Mouse (Mus musculus): ENCODE data around the gene Cnp. TPM values are rescaled to one million over a fixed set of nuclear protein-coding genes. Genes with fewer than 3 reads are reported as not detected.
"Not testable (repeated sequence)": the region's sequence is repeated elsewhere in the genome, so short reads cannot be mapped to it uniquely, and the experiment has no call there.

Gene Cnp
- polyA plus RNA-seq, 1 experiment: 13.5 TPM

DNA sequence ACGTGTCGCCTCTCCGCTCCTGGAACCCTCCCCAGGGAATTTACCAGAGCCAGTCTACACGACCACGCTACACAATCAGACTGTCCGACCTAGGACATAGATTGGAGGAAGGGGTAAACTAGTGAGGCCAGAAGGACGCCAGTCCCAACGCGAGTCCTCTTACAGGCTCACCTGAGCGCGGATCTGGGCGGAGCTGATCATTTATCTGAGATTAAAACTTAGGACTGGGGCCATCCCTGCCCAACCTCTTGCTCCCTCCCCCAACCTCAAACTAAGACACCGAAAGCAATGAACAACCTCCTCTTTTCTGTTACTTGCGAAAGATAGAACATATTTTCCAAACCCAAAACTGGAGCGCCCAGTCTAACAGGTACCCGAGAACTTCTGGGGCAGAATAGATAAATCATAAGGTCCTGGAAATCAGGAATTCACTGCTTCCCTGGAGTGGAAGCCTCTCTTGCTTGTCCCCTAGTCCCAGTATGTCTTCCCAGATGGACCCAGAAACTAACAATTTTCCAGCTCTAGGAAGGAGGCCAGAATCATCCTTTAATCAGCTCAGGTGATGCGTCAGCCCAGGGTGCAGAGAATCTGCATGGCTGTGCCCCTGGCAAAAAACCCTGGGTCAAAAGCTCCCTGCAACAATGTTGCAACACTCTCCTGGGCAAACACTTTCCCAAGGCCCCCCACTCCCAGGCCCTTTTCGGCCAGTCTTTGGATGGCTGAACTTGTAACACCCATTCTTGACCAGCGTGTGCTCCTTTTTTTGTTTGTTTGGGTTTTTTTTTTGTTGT, 46.1 kb upstream of the Cnp start:
- H3K27ac ChIP-seq (ENCODE audit: insufficient read depth, low read depth, low read length): peak overlapping the region; percentile 63
- no peaks in the 10 kb centered on the region for H3K36me3 ChIP-seq (ENCODE audit: control insufficient read depth, insufficient read depth, low read length)
- TF ChIP-seq CTCF (conservative IDR thresholded peaks at IDR 0.05; ENCODE audit: insufficient read depth, insufficient read length, low read depth, low read length): no peak
- TF ChIP-seq POLR2A (IDR thresholded peaks at IDR 0.05; ENCODE audit: low read depth, low read length): no peak
- no peaks in the 10 kb centered on the region for H3K27me3 ChIP-seq (replicated peaks; ENCODE audit: control insufficient read depth, insufficient read depth, low read length)
- no peak for DNase-seq
- 36% methylated on average over 19 of the region's 19 CpGs for WGBS
- H3K4me1 ChIP-seq (ENCODE audit: control insufficient read depth, insufficient read depth, low read length): peaks cover 12% of the 10 kb centered on the region; the same call in 1 of the 2 replicates
- H3K4me3 ChIP-seq (ENCODE audit: insufficient read depth, low read depth, low read length): peak overlapping the region; percentile 59

DNA sequence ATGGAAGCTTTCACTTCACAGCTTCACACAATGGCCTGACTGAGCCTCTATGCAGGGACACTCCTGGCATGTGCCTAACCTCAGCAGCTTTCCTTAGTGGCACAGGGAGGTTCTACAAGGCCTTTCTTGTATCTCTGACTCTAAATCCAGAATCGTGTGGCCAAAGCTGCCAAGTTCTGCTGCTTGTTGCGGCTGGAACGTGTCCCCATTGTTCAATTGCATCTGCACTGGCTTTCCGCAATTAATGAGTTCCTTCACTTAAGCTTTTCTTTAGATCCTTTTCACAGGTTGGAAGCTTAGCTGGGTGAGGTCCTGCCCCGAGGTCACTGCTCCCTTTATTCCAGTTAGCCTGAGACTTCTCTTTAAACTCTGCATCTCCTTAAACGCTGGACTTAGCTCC, 40.8 kb upstream of the Cnp start:
- Histone ChIP-seq H3K4me3 (ENCODE audit: insufficient read depth, low read depth, low read length) (no peak overlapping the region), H3K36me3 (ENCODE audit: control insufficient read depth, insufficient read depth, low read length) (no peaks in the 10 kb centered on the region), H3K4me1 (ENCODE audit: control insufficient read depth, insufficient read depth, low read length) (no peaks in the 10 kb centered on the region), H3K27me3 (replicated peaks; ENCODE audit: control insufficient read depth, insufficient read depth, low read length) (no peaks in the 10 kb centered on the region), H3K27ac (ENCODE audit: insufficient read depth, low read depth, low read length) (no peak overlapping the region)
- WGBS: 82% methylated on average over 6 of the region's 6 CpGs
- TF ChIP-seq POLR2A (IDR thresholded peaks at IDR 0.05; ENCODE audit: low read depth, low read length) (no peak), CTCF (conservative IDR thresholded peaks at IDR 0.05; ENCODE audit: insufficient read depth, insufficient read length, low read depth, low read length) (no peak)
- no peak for DNase-seq

DNA sequence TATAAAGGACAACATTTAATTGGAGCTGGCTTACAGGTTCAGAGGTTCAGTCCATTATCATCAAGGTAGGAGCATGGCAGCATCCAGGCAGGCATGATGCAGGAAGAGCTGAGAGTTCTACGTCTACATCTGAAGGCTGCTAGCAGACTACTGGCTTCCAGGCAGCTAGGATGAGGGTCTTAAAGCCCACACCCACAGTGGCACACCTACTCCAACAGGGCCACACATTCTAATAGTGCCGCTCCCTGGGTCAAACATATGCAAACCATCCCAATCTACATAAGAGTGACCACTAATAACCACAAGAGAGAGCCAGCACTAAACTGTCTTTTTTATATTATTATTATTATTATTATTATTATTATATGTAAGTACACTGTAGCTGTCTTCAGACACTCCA, 40.3 kb upstream of the Cnp start:
- H3K4me1 ChIP-seq (ENCODE audit: control insufficient read depth, insufficient read depth, low read length); H3K4me3 ChIP-seq (ENCODE audit: insufficient read depth, low read depth, low read length); H3K27ac ChIP-seq (ENCODE audit: insufficient read depth, low read depth, low read length); H3K27me3 ChIP-seq (replicated peaks; ENCODE audit: control insufficient read depth, insufficient read depth, low read length); DNase-seq; H3K36me3 ChIP-seq (ENCODE audit: control insufficient read depth, insufficient read depth, low read length): not testable (repeated sequence)
- 90% methylated on average over 2 of the region's 2 CpGs for WGBS

DNA sequence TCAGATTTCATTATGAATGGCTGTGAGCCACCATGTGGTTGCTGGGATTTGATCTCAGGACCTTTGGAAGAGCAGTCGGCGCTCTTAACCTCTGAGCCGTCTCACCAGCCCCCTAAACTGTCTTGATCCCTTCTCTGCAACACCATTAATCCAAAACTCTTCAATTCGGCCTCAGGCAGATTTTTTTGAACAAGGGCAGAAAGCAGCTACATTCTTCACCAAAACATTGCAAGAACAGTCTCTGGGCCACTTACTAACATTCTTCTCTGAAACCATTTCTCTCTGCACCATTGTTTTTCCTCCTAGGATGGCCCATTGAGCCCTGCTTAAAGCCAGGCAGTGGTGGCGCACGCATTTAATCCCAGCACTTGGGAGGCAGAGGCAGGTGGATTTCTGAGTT, 39.9 kb upstream of the Cnp start:
- H3K27me3 ChIP-seq (replicated peaks; ENCODE audit: control insufficient read depth, insufficient read depth, low read length); DNase-seq; H3K4me1 ChIP-seq (ENCODE audit: control insufficient read depth, insufficient read depth, low read length); H3K27ac ChIP-seq (ENCODE audit: insufficient read depth, low read depth, low read length); H3K4me3 ChIP-seq (ENCODE audit: insufficient read depth, low read depth, low read length); H3K36me3 ChIP-seq (ENCODE audit: control insufficient read depth, insufficient read depth, low read length): not testable (repeated sequence)
- WGBS: 87% methylated on average over 6 of the region's 6 CpGs

DNA sequence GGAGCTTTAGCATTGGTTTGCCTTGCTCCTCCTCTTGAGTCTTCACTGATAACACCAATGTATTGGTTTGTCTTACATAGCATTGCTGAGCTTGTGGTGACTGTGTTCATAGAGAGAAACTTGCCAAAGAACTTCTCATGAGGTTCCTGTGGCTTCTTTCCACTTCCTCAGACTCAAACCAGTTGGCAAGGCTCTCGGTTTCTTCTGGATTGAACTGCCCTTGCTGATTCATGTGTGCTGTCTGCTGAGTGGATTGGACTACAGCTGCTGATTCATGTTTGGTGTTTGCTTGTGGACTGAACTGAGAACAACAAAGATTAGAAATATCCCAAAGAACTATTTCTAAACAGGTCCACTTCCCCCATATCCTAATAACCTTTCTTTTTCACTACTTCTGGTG, 38.7 kb upstream of the Cnp start:
- Histone ChIP-seq H3K27me3 (replicated peaks; ENCODE audit: control insufficient read depth, insufficient read depth, low read length) (no peaks in the 10 kb centered on the region), H3K4me1 (ENCODE audit: control insufficient read depth, insufficient read depth, low read length) (no peaks in the 10 kb centered on the region), H3K4me3 (ENCODE audit: insufficient read depth, low read depth, low read length) (no peak overlapping the region), H3K27ac (ENCODE audit: insufficient read depth, low read depth, low read length) (no peak overlapping the region), H3K36me3 (ENCODE audit: control insufficient read depth, insufficient read depth, low read length) (no peaks in the 10 kb centered on the region)
- no peak for TF ChIP-seq CTCF (conservative IDR thresholded peaks at IDR 0.05; ENCODE audit: insufficient read depth, insufficient read length, low read depth, low read length)
- TF ChIP-seq POLR2A (IDR thresholded peaks at IDR 0.05; ENCODE audit: low read depth, low read length): no peak
- no peak for DNase-seq
- WGBS: 79% methylated on average over 1 of the region's 1 CpGs

DNA sequence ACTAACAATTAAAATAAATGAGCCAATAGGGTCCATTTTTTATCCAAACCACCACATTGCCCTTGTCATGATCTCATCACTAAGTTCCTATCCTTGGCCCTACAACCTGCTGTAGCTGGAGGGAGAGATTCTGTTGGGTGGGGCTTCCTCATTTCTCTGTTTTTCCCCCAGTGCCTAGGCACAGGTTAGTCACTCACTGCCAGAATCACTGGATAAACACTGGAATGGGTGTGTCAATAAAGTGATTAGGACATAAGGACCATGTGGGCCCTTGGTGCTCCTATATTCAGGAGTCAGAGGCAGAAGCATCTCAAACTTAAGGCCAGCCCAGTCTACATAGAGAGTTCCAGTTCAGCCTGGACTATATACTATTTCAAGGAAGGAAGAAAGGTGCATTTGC, 38.2 kb upstream of the Cnp start:
- Histone ChIP-seq H3K36me3 (ENCODE audit: control insufficient read depth, insufficient read depth, low read length) (no peaks in the 10 kb centered on the region), H3K4me1 (ENCODE audit: control insufficient read depth, insufficient read depth, low read length) (no peaks in the 10 kb centered on the region), H3K27me3 (replicated peaks; ENCODE audit: control insufficient read depth, insufficient read depth, low read length) (no peaks in the 10 kb centered on the region), H3K4me3 (ENCODE audit: insufficient read depth, low read depth, low read length) (no peak overlapping the region), H3K27ac (ENCODE audit: insufficient read depth, low read depth, low read length) (no peak overlapping the region)
- TF ChIP-seq POLR2A (IDR thresholded peaks at IDR 0.05; ENCODE audit: low read depth, low read length) (no peak), CTCF (conservative IDR thresholded peaks at IDR 0.05; ENCODE audit: insufficient read depth, insufficient read length, low read depth, low read length) (no peak)
- DNase-seq: no peak

DNA sequence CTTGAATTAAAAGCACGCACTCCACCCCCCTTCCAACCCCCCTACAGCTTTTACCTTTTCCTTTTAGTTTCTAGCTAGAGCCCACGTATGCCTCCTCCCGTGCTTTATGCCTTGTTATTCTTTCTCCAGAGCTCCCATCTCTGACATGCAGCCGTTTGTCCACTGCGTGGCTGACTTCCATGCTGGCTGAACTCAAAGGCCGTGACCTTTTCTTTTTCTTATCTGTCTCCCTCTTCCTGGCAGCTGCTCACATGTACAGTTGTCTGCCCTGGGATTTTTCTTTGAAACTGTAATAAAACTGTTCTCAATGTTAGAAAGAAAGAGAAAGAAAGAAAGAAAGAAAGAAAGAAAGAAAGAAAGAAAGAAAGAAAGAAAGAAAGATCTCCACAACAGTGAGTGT, 33.7 kb upstream of the Cnp start:
- H3K36me3 ChIP-seq (ENCODE audit: control insufficient read depth, insufficient read depth, low read length): no peaks in the 10 kb centered on the region
- DNase-seq: no peak
- no peak overlapping the region for H3K4me3 ChIP-seq (ENCODE audit: insufficient read depth, low read depth, low read length)
- peaks cover 4% of the 10 kb centered on the region; the same call in 1 of the 2 replicates for H3K4me1 ChIP-seq (ENCODE audit: control insufficient read depth, insufficient read depth, low read length)
- 50% methylated on average over 6 of the region's 6 CpGs for WGBS
- no peak overlapping the region for H3K27ac ChIP-seq (ENCODE audit: insufficient read depth, low read depth, low read length)
- TF ChIP-seq CTCF (conservative IDR thresholded peaks at IDR 0.05; ENCODE audit: insufficient read depth, insufficient read length, low read depth, low read length) (no peak), POLR2A (IDR thresholded peaks at IDR 0.05; ENCODE audit: low read depth, low read length) (no peak)
- H3K27me3 ChIP-seq (replicated peaks; ENCODE audit: control insufficient read depth, insufficient read depth, low read length): no peaks in the 10 kb centered on the region

DNA sequence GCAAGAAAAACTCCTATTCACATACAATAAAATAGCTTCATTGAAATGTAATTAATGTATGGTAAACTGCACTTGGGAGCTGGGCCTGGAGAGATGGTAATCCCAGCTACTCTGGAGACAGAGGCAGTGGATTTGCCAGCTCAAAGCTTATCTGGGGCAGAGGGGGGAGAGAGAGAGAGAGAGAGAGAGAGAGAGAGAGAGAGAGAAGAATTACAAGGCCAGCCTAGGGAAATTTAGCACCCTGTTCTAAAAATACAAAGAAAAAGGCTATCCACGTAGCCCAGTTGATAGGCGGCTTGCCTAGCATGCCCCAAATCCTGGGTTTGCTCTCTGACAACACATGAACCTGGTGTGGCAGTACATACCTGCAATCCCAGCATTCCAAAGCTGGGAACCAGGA, 33.1 kb upstream of the Cnp start:
- no peak for TF ChIP-seq CTCF (conservative IDR thresholded peaks at IDR 0.05; ENCODE audit: insufficient read depth, insufficient read length, low read depth, low read length)
- TF ChIP-seq POLR2A (IDR thresholded peaks at IDR 0.05; ENCODE audit: low read depth, low read length): no peak
- 91% methylated on average over 2 of the region's 2 CpGs for WGBS
- Histone ChIP-seq H3K27ac (ENCODE audit: insufficient read depth, low read depth, low read length) (no peak overlapping the region), H3K36me3 (ENCODE audit: control insufficient read depth, insufficient read depth, low read length) (no peaks in the 10 kb centered on the region), H3K4me3 (ENCODE audit: insufficient read depth, low read depth, low read length) (no peak overlapping the region), H3K4me1 (ENCODE audit: control insufficient read depth, insufficient read depth, low read length) (peaks cover 4% of the 10 kb centered on the region; the same call in 1 of the 2 replicates), H3K27me3 (replicated peaks; ENCODE audit: control insufficient read depth, insufficient read depth, low read length) (no peaks in the 10 kb centered on the region)
- DNase-seq: no peak

Data from kidney, adult 2 months (tissue).